Mouse (Mus musculus): ENCODE data around the gene Fryl.

GRCm38 (mm10) chr5:73044055-73044454 is 212.4 kb downstream of the Fryl start:
- TF ChIP-seq CTCF (IDR thresholded peaks at IDR 0.05; ENCODE audit: insufficient read depth, low read length), result no peak
- no peak for TF ChIP-seq POLR2A (IDR thresholded peaks at IDR 0.05; ENCODE audit: borderline replicate concordance, extremely low read depth, low read depth, low read length)
